Mouse (Mus musculus): ENCODE results near the gene Gmds. TPM values are rescaled to one million over a fixed set of nuclear protein-coding genes. Genes with fewer than 3 reads are reported as not detected.

The Gmds gene
- polyA plus RNA-seq, 1 experiment from 2014 or later: 5.7 TPM

GRCm38 (mm10) chr13:31810375-31810692 is 528.2 kb downstream of the Gmds start:
- H3K79me2 ChIP-seq (ENCODE audit: inconsistent target): no peaks in the 10 kb centered on the region
- no peaks in the 10 kb centered on the region for H3K36me3 ChIP-seq (ENCODE audit: inconsistent target)
- no peak overlapping the region for H3K4me3 ChIP-seq (ENCODE audit: inconsistent target)
- no peak overlapping the region for H3K27ac ChIP-seq
- 20% methylated on average over 9 of the region's 9 CpGs for WGBS (ENCODE audit: missing documents)

GRCm38 (mm10) chr13:31809701-31810100 is 528.8 kb downstream of the Gmds start:
- no peaks in the 10 kb centered on the region for H3K36me3 ChIP-seq (ENCODE audit: inconsistent target)
- 45% methylated on average over 6 of the region's 6 CpGs for WGBS (ENCODE audit: missing documents)
- H3K4me3 ChIP-seq (ENCODE audit: inconsistent target): no peak overlapping the region
- H3K27ac ChIP-seq: no peak overlapping the region
- no peaks in the 10 kb centered on the region for H3K79me2 ChIP-seq (ENCODE audit: inconsistent target)

GRCm38 (mm10) chr13:31808804-31809420 is 529.6 kb downstream of the Gmds start:
- Histone ChIP-seq H3K4me3 (ENCODE audit: inconsistent target) (peak overlapping the region; percentile 14; the same call in 1 of the 2 replicates), H3K27ac (no peak overlapping the region), H3K79me2 (ENCODE audit: inconsistent target) (no peaks in the 10 kb centered on the region), H3K36me3 (ENCODE audit: inconsistent target) (no peaks in the 10 kb centered on the region)
- whole genome bisulfite sequencing (ENCODE audit: missing documents): 15% methylated on average over 16 of the region's 16 CpGs

- Histone ChIP-seq H3K27ac (no peak overlapping the region), H3K4me3 (ENCODE audit: inconsistent target) (peak overlapping the region; percentile 14; the same call in 1 of the 2 replicates), H3K36me3 (ENCODE audit: inconsistent target) (no peaks in the 10 kb centered on the region), H3K79me2 (ENCODE audit: inconsistent target) (no peaks in the 10 kb centered on the region)
- 3% methylated on average over 69 of the region's 73 CpGs for WGBS (ENCODE audit: missing documents)
These were observed 530.3 kb downstream of the Gmds start for GRCm38 (mm10) chr13:31808116-31808803.

- 2% methylated on average over 34 of the region's 47 CpGs for WGBS (ENCODE audit: missing documents)
- Histone ChIP-seq H3K36me3 (ENCODE audit: inconsistent target) (no peaks in the 10 kb centered on the region), H3K27ac (no peak overlapping the region), H3K79me2 (ENCODE audit: inconsistent target) (no peaks in the 10 kb centered on the region), H3K4me3 (ENCODE audit: inconsistent target) (no peak overlapping the region)
These were observed 530.8 kb downstream of the Gmds start for GRCm38 (mm10) chr13:31807736-31808115.

GRCm38 (mm10) chr13:31806890-31807735 is 531.4 kb downstream of the Gmds start:
- H3K36me3 ChIP-seq (ENCODE audit: inconsistent target): no peaks in the 10 kb centered on the region
- no peaks in the 10 kb centered on the region for H3K79me2 ChIP-seq (ENCODE audit: inconsistent target)
- H3K4me3 ChIP-seq (ENCODE audit: inconsistent target): no peak overlapping the region
- no peak overlapping the region for H3K27ac ChIP-seq
- WGBS (ENCODE audit: missing documents): under 1% methylated on average over 101 of the region's 101 CpGs

GRCm38 (mm10) chr13:31806428-31806832 is 532.1 kb downstream of the Gmds start, which contains the start of gene Foxc1:
Gene Foxc1, plus strand, starts transcription at chr13:31806633.
- H3K4me3 ChIP-seq (ENCODE audit: inconsistent target): no peak within 1 kb of the TSS
- under 1% methylated on average over 36 of the region's 40 CpGs for WGBS (ENCODE audit: missing documents)

GRCm38 (mm10) chr13:31805831-31806427 is 532.6 kb downstream of the Gmds start:
- Histone ChIP-seq H3K79me2 (ENCODE audit: inconsistent target) (no peaks in the 10 kb centered on the region), H3K4me3 (ENCODE audit: inconsistent target) (no peak overlapping the region), H3K36me3 (ENCODE audit: inconsistent target) (no peaks in the 10 kb centered on the region), H3K27ac (no peak overlapping the region)
- WGBS (ENCODE audit: missing documents): 10% methylated on average over 28 of the region's 34 CpGs

More at GRCm38 (mm10) chr13:31806428-31806832, 532.1 kb downstream of the Gmds start, which contains the start of gene Foxc1:
- Histone ChIP-seq H3K36me3 (ENCODE audit: inconsistent target) (no peaks in the 10 kb centered on the region), H3K27ac (no peak within 1 kb of the TSS), H3K79me2 (ENCODE audit: inconsistent target) (no peaks in the 10 kb centered on the region)

- no peak overlapping the region for H3K27ac ChIP-seq
- H3K4me3 ChIP-seq (ENCODE audit: inconsistent target): no peak overlapping the region
- no peaks in the 10 kb centered on the region for H3K79me2 ChIP-seq (ENCODE audit: inconsistent target)
- 9% methylated on average over 7 of the region's 7 CpGs for WGBS (ENCODE audit: missing documents)
- no peaks in the 10 kb centered on the region for H3K36me3 ChIP-seq (ENCODE audit: inconsistent target)
These were observed 534.0 kb downstream of the Gmds start for GRCm38 (mm10) chr13:31804571-31804970.

GRCm38 (mm10) chr13:31803166-31804093 is 535.1 kb downstream of the Gmds start:
- Histone ChIP-seq H3K27ac (no peak overlapping the region), H3K79me2 (ENCODE audit: inconsistent target) (no peaks in the 10 kb centered on the region), H3K36me3 (ENCODE audit: inconsistent target) (no peaks in the 10 kb centered on the region), H3K4me3 (ENCODE audit: inconsistent target) (no peak overlapping the region)
- 10% methylated on average over 31 of the region's 31 CpGs for WGBS (ENCODE audit: missing documents)

- Histone ChIP-seq H3K79me2 (ENCODE audit: inconsistent target) (no peaks in the 10 kb centered on the region), H3K36me3 (ENCODE audit: inconsistent target) (no peaks in the 10 kb centered on the region), H3K27ac (no peak overlapping the region), H3K4me3 (ENCODE audit: inconsistent target) (no peak overlapping the region)
- 2% methylated on average over 4 of the region's 5 CpGs for WGBS (ENCODE audit: missing documents)
These were observed 536.1 kb downstream of the Gmds start for GRCm38 (mm10) chr13:31802447-31802846.

- no peaks in the 10 kb centered on the region for H3K36me3 ChIP-seq (ENCODE audit: inconsistent target)
These were observed 536.7 kb downstream of the Gmds start for GRCm38 (mm10) chr13:31801703-31802305.

More at GRCm38 (mm10) chr13:31801703-31802305, 536.7 kb downstream of the Gmds start:
- WGBS (ENCODE audit: missing documents): 9% methylated on average over 25 of the region's 25 CpGs
- Histone ChIP-seq H3K4me3 (ENCODE audit: inconsistent target) (no peak overlapping the region), H3K27ac (no peak overlapping the region), H3K79me2 (ENCODE audit: inconsistent target) (no peaks in the 10 kb centered on the region)
